Mouse (Mus musculus) lung, embryonic 15.5 days (tissue): ENCODE data around the gene Entpd8. TPM values are rescaled to one million over a fixed set of nuclear protein-coding genes. Genes with fewer than 3 reads are reported as not detected.

Experiments
- ATAC-seq: fragments of 200-750 bp; cut with Nextera tagmentation; 2 replicates; pipeline ENCODE4 v1.8.0; 2017; ENCODE audit warnings: moderate number of reproducible peaks, borderline replicate concordance; ENCODE audit not compliant: low FRiP score, low TSS enrichment; ENCODE audit errors: extremely low read depth
- H3K27ac ChIP-seq: fragments of 300-500 bp; sonication (generic); 2 replicates; pipeline ENCODE4 v1.5.1; 2015; ENCODE audit warnings: moderate library complexity, mild to moderate bottlenecking, inconsistent platforms
- H3K27me3 ChIP-seq: fragments of 300-500 bp; sonication (generic); 2 replicates; pipeline ENCODE4 v1.6.1; 2015; ENCODE audit warnings: inconsistent platforms
- H3K36me3 ChIP-seq: fragments of 300-500 bp; sonication (generic); 2 replicates; pipeline ENCODE4 v1.6.1; 2015; ENCODE audit warnings: inconsistent platforms
- H3K4me1 ChIP-seq: fragments of 300-500 bp; sonication (generic); 2 replicates; pipeline ENCODE4 v1.6.1; 2015; ENCODE audit warnings: inconsistent platforms
- H3K4me2 ChIP-seq: fragments of 300-500 bp; sonication (generic); 2 replicates; pipeline ENCODE4 v1.6.1; 2015; ENCODE audit warnings: inconsistent platforms, mild to moderate bottlenecking, moderate library complexity
- H3K4me3 ChIP-seq: fragments of 300-500 bp; sonication (generic); 2 replicates; pipeline ENCODE4 v1.5.1; 2015; ENCODE audit warnings: mild to moderate bottlenecking, inconsistent platforms
- H3K9ac ChIP-seq: fragments of 300-500 bp; sonication (generic); 2 replicates; pipeline ENCODE4 v1.6.1; 2015; ENCODE audit warnings: inconsistent platforms
- H3K9me3 ChIP-seq: fragments of 300-500 bp; sonication (generic); 2 replicates; pipeline ENCODE4 v1.6.1; 2016; ENCODE audit warnings: inconsistent platforms
- WGBS: fragments of 180-500 bp; shearing (Covaris S2); methylation state at CpG from one replicate; pipeline ENCODE4 v1.1.7; 2015; 5-methylcytosine and 5-hydroxymethylcytosine counted together
- polyA plus RNA-seq: library from polyadenylated mRNA; unstranded; fragments of >200 nt; fragmentation: Nextera tagmentation; extraction: Ambion mirVana; gene quantifications from 2 replicates; pipeline ENCODE4 v1.2.1, GENCODE M21; 2015

Entpd8 gene
- polyA plus RNA-seq: 0.31 and 0.52 TPM in 2 replicates

DNA sequence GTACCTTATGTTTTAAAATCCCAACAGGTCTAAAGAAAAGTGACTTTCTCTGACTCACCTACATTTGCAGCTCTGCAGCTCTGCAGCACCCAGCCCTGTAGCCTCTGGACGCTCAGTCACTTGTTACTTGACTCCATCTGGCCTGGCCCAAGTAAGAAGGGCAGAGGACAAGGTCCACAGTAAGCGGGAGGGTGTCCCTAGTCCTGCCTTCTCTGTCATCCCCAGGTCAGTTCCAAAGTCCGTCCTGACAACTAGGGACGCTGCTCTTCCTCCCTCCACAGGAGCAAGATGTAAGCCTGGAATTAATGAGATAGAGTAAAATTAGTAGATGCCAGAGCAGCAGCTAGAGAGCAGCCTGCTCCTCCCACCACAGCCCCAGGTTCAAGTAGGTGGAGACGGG, at the start of gene Entpd8:
Gene Entpd8, plus strand, starts transcription at position 229 of the 400 bp plus-strand sequence.
- WGBS: 48% methylated on average over 5 of the region's 5 CpGs
- no peak within 1 kb of the TSS for H3K9ac ChIP-seq
- H3K4me3 ChIP-seq: no peak within 1 kb of the TSS
- H3K27ac ChIP-seq: no peak within 1 kb of the TSS
- ATAC-seq: no peak
- no peaks in the 10 kb centered on the region for H3K4me1 ChIP-seq
- H3K9me3 ChIP-seq: no peaks in the 10 kb centered on the region
- no peaks in the 10 kb centered on the region for H3K36me3 ChIP-seq
- no peak within 1 kb of the TSS for H3K4me2 ChIP-seq
- H3K27me3 ChIP-seq: no peaks in the 10 kb centered on the region

- Histone ChIP-seq H3K9me3 (no peaks in the 10 kb centered on the region), H3K9ac (no peak overlapping the region), H3K4me3 (no peak overlapping the region), H3K36me3 (no peaks in the 10 kb centered on the region), H3K27me3 (no peaks in the 10 kb centered on the region), H3K4me1 (no peaks in the 10 kb centered on the region), H3K27ac (no peak overlapping the region), H3K4me2 (no peak overlapping the region)
- ATAC-seq: no peak
- WGBS: 95% methylated on average over 4 of the region's 4 CpGs
These were observed 45.1 kb upstream of the Entpd8 start for GRCm38 (mm10) chr2:25034994-25035393.

GRCm38 (mm10) chr2:25040089-25040488, 40.0 kb upstream of the Entpd8 start:
- Histone ChIP-seq H3K4me2 (no peak overlapping the region), H3K4me3 (no peak overlapping the region), H3K9ac (no peak overlapping the region), H3K9me3 (no peaks in the 10 kb centered on the region), H3K27me3 (no peaks in the 10 kb centered on the region), H3K36me3 (no peaks in the 10 kb centered on the region), H3K4me1 (no peaks in the 10 kb centered on the region), H3K27ac (no peak overlapping the region)
- ATAC-seq: no peak
- WGBS: 70% methylated on average over 5 of the region's 5 CpGs

DNA sequence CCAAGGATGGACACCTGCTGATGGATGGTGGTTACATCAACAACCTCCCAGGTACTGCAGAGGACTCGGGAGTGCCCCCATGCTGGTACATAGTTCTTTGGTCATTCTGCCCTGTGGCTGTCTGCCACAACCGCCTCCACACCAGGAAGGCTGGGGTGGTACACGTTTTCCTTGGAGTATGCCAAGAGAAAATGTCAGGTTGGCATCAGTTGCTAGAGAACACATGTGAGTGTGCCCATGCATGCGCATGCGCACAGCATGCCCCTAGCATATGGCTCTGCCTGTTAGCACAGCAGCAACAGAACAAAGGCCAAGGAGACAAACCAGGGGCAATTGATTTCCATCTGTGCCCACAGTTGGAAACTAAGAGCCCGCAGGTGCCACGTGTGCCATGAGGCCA, 29.2 kb upstream of the Entpd8 start:
- Histone ChIP-seq H3K9ac (no peak overlapping the region), H3K4me2 (no peak overlapping the region), H3K36me3 (no peaks in the 10 kb centered on the region), H3K4me1 (peaks cover 7% of the 10 kb centered on the region), H3K4me3 (no peak overlapping the region), H3K9me3 (no peaks in the 10 kb centered on the region), H3K27ac (no peak overlapping the region), H3K27me3 (no peaks in the 10 kb centered on the region)
- 87% methylated on average over 7 of the region's 7 CpGs for WGBS
- ATAC-seq: no peak

- Histone ChIP-seq H3K4me3 (no peak overlapping the region), H3K27me3 (no peaks in the 10 kb centered on the region), H3K9me3 (no peaks in the 10 kb centered on the region), H3K27ac (no peak overlapping the region), H3K36me3 (no peaks in the 10 kb centered on the region), H3K9ac (no peak overlapping the region), H3K4me1 (peaks cover 7% of the 10 kb centered on the region), H3K4me2 (no peak overlapping the region)
- 83% methylated on average over 8 of the region's 8 CpGs for WGBS
- ATAC-seq: no peak
These were observed 28.7 kb upstream of the Entpd8 start for GRCm38 (mm10) chr2:25051450-25051849.

- 91% methylated on average over 6 of the region's 6 CpGs for WGBS
- Histone ChIP-seq H3K9me3 (no peaks in the 10 kb centered on the region), H3K4me2 (no peak overlapping the region), H3K9ac (no peak overlapping the region), H3K27me3 (no peaks in the 10 kb centered on the region), H3K4me1 (peaks cover 7% of the 10 kb centered on the region), H3K27ac (no peak overlapping the region), H3K4me3 (no peak overlapping the region), H3K36me3 (no peaks in the 10 kb centered on the region)
- ATAC-seq: no peak
These were observed 27.0 kb upstream of the Entpd8 start for GRCm38 (mm10) chr2:25053101-25053500.

DNA sequence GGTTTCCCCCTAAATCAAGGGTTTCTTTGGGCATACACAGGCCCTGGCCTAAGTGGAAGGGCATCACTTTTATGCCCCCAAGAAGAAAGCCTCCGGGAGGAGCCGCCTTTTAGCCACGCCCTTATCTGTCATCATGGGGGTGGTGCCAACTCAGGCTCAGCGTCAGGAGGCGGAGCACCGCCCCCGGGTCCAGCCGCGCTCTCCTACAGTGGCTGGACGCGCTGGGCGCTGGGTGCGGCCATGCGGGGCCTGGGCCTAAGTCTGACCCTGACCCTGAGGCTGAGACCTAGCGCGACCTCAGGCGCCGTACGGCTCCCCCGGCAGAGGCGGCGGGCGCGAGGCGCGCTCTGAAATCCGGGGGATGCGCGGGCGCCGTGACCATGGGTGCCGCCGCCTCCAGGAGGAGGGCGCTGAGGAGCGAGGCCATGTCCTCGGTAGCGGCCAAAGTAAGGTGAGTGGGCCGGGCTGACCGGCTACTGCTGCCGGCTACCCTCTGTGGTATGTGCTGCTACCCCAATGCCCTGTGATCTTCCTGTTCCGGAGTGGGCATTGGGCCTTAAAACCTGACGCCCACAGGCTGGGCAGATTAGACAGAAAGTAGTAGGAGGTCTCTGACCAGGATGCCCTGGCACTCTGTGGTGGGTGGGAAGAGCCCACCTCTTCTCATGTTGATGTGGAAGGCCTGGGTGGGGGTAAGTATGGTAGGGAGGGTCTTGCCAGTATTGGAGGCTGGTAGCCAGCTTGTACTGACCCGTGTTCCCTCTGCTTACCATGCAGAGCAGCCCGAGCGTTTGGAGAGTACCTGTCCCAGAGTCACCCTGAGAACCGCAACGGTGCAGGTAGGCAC, 25.7 kb upstream of the Entpd8 start, which contains the start of gene Nsmf:
Gene Nsmf, plus strand, starts transcription at position 135 of the 847 bp plus-strand sequence.
- H3K4me3 ChIP-seq: peak within 1 kb of the TSS; percentile 70
- peak within 1 kb of the TSS; percentile 73 for H3K4me2 ChIP-seq
- peak; percentile 92 for ATAC-seq
- H3K36me3 ChIP-seq: 0 out of 2 replicates have a peak, but pooled peaks cover under 1% of the 10 kb centered on the region
- WGBS: 3% methylated on average over 47 of the region's 47 CpGs
- H3K27ac ChIP-seq: no peak within 1 kb of the TSS
- H3K27me3 ChIP-seq: no peaks in the 10 kb centered on the region
- H3K9ac ChIP-seq: peak within 1 kb of the TSS; percentile 72
- H3K9me3 ChIP-seq: no peaks in the 10 kb centered on the region
- peaks cover 7% of the 10 kb centered on the region for H3K4me1 ChIP-seq

GRCm38 (mm10) chr2:25055068-25055405, 25.1 kb upstream of the Entpd8 start:
- Histone ChIP-seq H3K4me2 (peak overlapping the region; percentile 73), H3K9ac (peak overlapping the region; percentile 72), H3K4me3 (peak overlapping the region; percentile 70), H3K36me3 (0 out of 2 replicates have a peak, but pooled peaks cover 6% of the 10 kb centered on the region), H3K27ac (no peak overlapping the region), H3K27me3 (no peaks in the 10 kb centered on the region), H3K4me1 (peaks cover 7% of the 10 kb centered on the region), H3K9me3 (no peaks in the 10 kb centered on the region)
- WGBS: 56% methylated on average over 2 of the region's 2 CpGs
- ATAC-seq: 0 out of 2 replicates have a peak, but pooled peaks have one; percentile 3

DNA sequence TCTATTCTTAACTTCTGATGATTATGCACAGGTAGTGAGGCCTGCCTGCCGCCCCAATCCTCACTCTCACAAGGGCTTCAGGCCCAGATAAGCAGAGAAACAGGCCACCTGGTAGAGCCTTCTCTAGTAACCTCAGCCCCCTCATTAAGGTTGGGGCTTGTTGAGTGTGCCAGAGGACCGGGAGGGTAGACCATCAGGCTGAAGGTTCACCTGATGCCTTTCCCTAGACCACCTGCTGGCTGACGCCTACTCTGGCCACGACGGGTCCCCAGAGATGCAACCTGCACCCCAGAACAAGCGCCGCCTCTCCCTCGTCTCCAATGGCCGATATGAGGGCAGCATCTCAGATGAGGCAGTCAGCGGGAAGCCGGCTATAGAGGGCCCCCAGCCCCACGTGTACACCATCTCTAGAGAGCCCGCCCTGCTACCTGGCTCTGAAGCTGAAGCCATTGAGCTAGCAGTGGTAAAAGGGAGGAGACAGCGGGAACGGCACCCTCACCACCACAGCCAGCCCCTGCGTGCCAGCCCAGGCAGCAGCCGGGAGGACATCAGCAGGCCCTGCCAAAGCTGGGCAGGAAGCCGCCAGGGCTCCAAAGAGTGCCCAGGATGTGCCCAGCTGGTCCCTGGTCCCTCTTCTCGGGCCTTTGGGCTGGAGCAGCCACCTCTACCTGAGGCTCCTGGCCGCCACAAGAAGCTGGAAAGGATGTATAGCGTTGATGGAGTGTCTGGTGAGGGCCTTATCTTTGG, 24.5 kb upstream of the Entpd8 start:
- Histone ChIP-seq H3K4me1 (peaks cover 7% of the 10 kb centered on the region), H3K36me3 (0 out of 2 replicates have a peak, but pooled peaks cover 7% of the 10 kb centered on the region), H3K27ac (no peak overlapping the region), H3K27me3 (no peaks in the 10 kb centered on the region), H3K4me2 (peak overlapping the region; percentile 73), H3K4me3 (peak overlapping the region; percentile 70), H3K9me3 (no peaks in the 10 kb centered on the region), H3K9ac (no peak overlapping the region; the same call in 1 of the 2 replicates)
- WGBS: 87% methylated on average over 21 of the region's 21 CpGs
- ATAC-seq: no peak

DNA sequence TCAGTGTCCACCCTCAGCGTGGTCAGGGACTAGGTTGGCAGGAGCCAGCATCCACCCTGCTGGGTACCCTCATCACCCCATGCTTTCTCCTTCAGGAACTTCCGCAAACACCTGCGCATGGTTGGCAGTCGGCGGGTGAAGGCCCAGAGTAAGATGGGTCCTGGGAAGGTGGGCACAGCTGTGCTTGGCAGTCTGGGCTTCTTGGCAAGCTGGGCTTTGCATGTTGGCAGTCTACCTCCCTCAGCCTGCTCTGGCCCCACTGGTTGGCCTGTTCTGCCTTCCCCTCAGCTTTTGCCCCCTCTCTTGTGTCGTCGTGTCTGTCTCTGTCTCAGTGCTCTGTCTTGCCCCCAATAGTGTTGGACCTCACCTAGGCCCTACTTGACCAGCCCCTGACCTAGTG, 21.2 kb upstream of the Entpd8 start:
- 92% methylated on average over 7 of the region's 7 CpGs for WGBS
- Histone ChIP-seq H3K4me1 (peaks cover 7% of the 10 kb centered on the region), H3K4me2 (no peak overlapping the region), H3K36me3 (0 out of 2 replicates have a peak, but pooled peaks cover 11% of the 10 kb centered on the region), H3K4me3 (no peak overlapping the region), H3K27me3 (no peaks in the 10 kb centered on the region), H3K9me3 (no peaks in the 10 kb centered on the region), H3K27ac (no peak overlapping the region), H3K9ac (no peak overlapping the region)
- no peak for ATAC-seq

- Histone ChIP-seq H3K4me2 (no peak overlapping the region), H3K4me1 (no peaks in the 10 kb centered on the region), H3K9me3 (no peaks in the 10 kb centered on the region), H3K9ac (no peak overlapping the region), H3K4me3 (no peak overlapping the region), H3K27ac (no peak overlapping the region), H3K36me3 (0 out of 2 replicates have a peak, but pooled peaks cover 11% of the 10 kb centered on the region), H3K27me3 (no peaks in the 10 kb centered on the region)
- no peak for ATAC-seq
- 86% methylated on average over 5 of the region's 5 CpGs for WGBS
These were observed 16.6 kb upstream of the Entpd8 start for GRCm38 (mm10) chr2:25063523-25063922.

DNA sequence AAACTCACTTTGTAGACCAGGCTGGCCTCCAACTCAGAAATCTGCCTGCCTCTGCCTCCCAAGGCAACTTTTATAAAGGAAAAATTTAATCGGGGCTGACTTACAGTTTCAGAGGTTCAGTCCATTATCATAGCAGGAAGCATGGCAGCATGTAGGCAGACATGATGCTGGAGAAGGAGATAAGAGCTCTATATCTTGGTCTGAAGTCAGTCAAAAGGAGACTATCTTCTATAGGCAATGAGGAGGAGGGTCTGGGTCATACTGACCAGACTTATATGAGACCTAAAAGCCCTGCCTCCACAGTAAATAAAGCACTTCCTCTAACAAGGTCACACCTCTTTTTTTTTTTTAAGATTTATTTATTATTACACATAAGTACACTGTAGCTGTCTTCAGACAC, 15.8 kb upstream of the Entpd8 start:
- Histone ChIP-seq H3K4me2 (no peak overlapping the region), H3K9me3 (no peaks in the 10 kb centered on the region), H3K27ac (no peak overlapping the region), H3K27me3 (no peaks in the 10 kb centered on the region), H3K4me3 (no peak overlapping the region), H3K36me3 (0 out of 2 replicates have a peak, but pooled peaks cover 11% of the 10 kb centered on the region), H3K9ac (no peak overlapping the region), H3K4me1 (no peaks in the 10 kb centered on the region)
- 97% methylated on average over 1 of the region's 1 CpGs for WGBS
- no peak for ATAC-seq
